Mouse (Mus musculus): ENCODE data around the gene L3mbtl1. TPM values are rescaled to one million over a fixed set of nuclear protein-coding genes. Genes with fewer than 3 reads are reported as not detected.

Gene L3mbtl1
- polyA plus RNA-seq, 1 experiment: 5.2 TPM

DNA sequence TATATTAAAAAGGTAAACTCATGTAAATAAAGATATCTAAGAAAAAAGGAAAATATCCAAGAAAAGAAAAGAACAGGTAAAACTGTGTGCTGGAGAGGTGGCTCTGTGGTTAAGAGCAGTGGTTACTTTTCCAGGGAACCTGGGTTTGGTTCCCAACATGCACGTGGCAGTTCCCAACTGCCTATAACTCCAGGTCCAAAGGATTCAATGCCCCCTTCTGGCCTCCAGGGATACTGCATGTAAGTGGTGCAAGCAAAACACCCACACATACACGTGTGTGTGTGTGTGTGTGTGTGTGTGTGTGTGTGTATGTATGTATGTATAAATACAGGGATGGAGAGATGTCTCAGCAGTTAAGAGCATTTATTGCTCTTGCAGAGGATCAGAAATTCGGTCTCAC is 56.5 kb downstream of the L3mbtl1 start:
- DNase-seq (ENCODE audit: low read depth): peak; percentile 40
- no peak for TF ChIP-seq POLR2A (IDR thresholded peaks at IDR 0.05; ENCODE audit: borderline replicate concordance, extremely low read depth, insufficient read depth, insufficient read length, poor library complexity, severe bottlenecking)
- peak; percentile 58; the same call in 1 of the 2 replicates for TF ChIP-seq CTCF (IDR thresholded peaks at IDR 0.05; ENCODE audit: borderline replicate concordance, extremely low read depth, insufficient read depth, insufficient read length)

GRCm38 (mm10) chr2:163001071-163001470 is 57.8 kb downstream of the L3mbtl1 start:
- no peak for TF ChIP-seq CTCF (IDR thresholded peaks at IDR 0.05; ENCODE audit: borderline replicate concordance, extremely low read depth, insufficient read depth, insufficient read length)
- no peak for TF ChIP-seq POLR2A (IDR thresholded peaks at IDR 0.05; ENCODE audit: borderline replicate concordance, extremely low read depth, insufficient read depth, insufficient read length, poor library complexity, severe bottlenecking)
- no peak for DNase-seq (ENCODE audit: low read depth)

GRCm38 (mm10) chr2:163007299-163007698 is 64.0 kb downstream of the L3mbtl1 start:
- DNase-seq (ENCODE audit: low read depth): no peak
- TF ChIP-seq CTCF (IDR thresholded peaks at IDR 0.05; ENCODE audit: borderline replicate concordance, extremely low read depth, insufficient read depth, insufficient read length) (no peak), POLR2A (IDR thresholded peaks at IDR 0.05; ENCODE audit: borderline replicate concordance, extremely low read depth, insufficient read depth, insufficient read length, poor library complexity, severe bottlenecking) (no peak)

DNA sequence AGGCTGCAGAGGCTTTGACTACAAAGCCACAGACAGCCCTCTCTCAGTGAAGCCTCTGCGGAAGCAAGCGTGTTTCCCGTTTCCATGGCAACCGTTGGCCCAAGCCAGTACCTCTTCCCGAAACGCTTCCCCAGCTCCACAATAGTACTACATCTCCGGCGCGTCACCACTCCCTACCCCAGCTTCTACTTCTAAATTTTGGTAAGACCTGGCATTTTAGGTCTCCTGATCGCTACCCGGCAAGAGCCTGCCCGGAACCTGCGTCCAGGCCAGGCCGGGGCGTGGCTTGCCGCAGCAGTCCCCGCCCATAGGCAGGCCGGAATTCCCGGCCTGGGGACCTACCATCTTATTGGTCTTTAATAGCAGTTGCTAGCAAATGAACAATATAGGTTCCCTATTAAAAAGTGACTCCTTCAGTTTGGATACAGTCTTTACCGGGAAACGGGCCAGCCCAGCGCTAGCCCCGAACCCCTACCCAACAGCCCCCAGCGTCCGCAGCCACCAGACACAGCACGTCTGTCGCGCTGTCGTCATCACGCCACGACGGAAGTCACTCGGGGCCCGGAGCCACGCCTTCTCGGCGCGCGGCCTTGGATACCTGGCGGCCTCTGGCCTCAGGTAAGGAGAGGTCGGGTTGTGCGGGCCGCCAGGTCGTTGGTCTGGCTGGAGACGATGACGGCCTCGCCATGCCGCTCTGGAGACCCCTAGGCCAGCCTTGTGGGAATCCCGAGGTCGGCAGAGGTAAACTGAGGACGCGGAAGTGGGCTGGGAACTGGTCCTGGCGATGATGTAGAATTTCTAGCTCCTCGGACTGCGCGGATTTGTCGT is 73.9 kb downstream of the L3mbtl1 start, which contains the start of gene Ift52:
Gene Ift52, plus strand, starts transcription at position 439 of the 828 bp plus-strand sequence.
- TF ChIP-seq CTCF (IDR thresholded peaks at IDR 0.05; ENCODE audit: borderline replicate concordance, extremely low read depth, insufficient read depth, insufficient read length) (no peak), POLR2A (IDR thresholded peaks at IDR 0.05; ENCODE audit: borderline replicate concordance, extremely low read depth, insufficient read depth, insufficient read length, poor library complexity, severe bottlenecking) (peak; percentile 64; the same call in 1 of the 2 replicates)
- peak; percentile 96 for DNase-seq (ENCODE audit: low read depth)

Other genes starting within 250 kb of the L3mbtl1 start
- gene Srsf6, start 11.9 kb upstream of the L3mbtl1 start, polyA plus RNA-seq (2012; rRNA removed): 311 and 398 TPM in 2 replicates
- 0.05 and 0.09 TPM in 2 replicates for gene Sgk2, start 43.9 kb downstream of the L3mbtl1 start, polyA plus RNA-seq (2012; rRNA removed)
- 34.1 and 35.4 TPM in 2 replicates for gene Ift52, start 73.9 kb downstream of the L3mbtl1 start, polyA plus RNA-seq (2012; rRNA removed)
- 11.0 and 15.9 TPM in 2 replicates for gene Mybl2, start 111.2 kb downstream of the L3mbtl1 start, polyA plus RNA-seq (2012; rRNA removed)
- not detected in 2 replicates for gene Gtsf1l, start 144.4 kb downstream of the L3mbtl1 start, polyA plus RNA-seq (2012; rRNA removed)